Mouse (Mus musculus) kidney, postnatal 36 days (tissue): ENCODE measurements at regions not wholly inside any gene's neighbourhood (a gene's known extent, or its start where the extent isn't known, plus 50 kb on each side); places are given as distances from the start of the nearest gene placed in this dataset.

ENCODE experiments used
- DNase-seq, 2 experiments: peaks; one replicate each; pipeline ENCODE4 v3.0.0; 2021 to 2022; ENCODE audit warnings: mixed read lengths in 2 of 2

GRCm38 (mm10) chr7:39596403-39596802, 78.8 kb downstream of the Zfp619 start:
- DNase-seq = no peak

GRCm38 (mm10) chr7:39613767-39614166, 96.2 kb downstream of the Zfp619 start:
- no peak for DNase-seq

GRCm38 (mm10) chr7:39615092-39615491, 97.5 kb downstream of the Zfp619 start:
- DNase-seq = no peak

GRCm38 (mm10) chr7:39621796-39622195, 104.2 kb downstream of the Zfp619 start:
- DNase-seq = no peak

- DNase-seq = no peak
These were observed 115.3 kb downstream of the Zfp619 start for GRCm38 (mm10) chr7:39632836-39633235.

- DNase-seq = no peak
These were observed 124.8 kb downstream of the Zfp619 start for GRCm38 (mm10) chr7:39642333-39642732.

- no peak for DNase-seq
These were observed 125.8 kb downstream of the Zfp619 start for GRCm38 (mm10) chr7:39643323-39643722.

GRCm38 (mm10) chr7:39650483-39651102, 133.0 kb downstream of the Zfp619 start:
- no peak for DNase-seq

- peak in 1 of 2 experiments; percentile 34 for DNase-seq
These were observed 137.2 kb downstream of the Zfp619 start for GRCm38 (mm10) chr7:39654563-39655286.

GRCm38 (mm10) chr7:39655287-39655652, 137.7 kb downstream of the Zfp619 start:
- DNase-seq = peak in 1 of 2 experiments; percentile 28

GRCm38 (mm10) chr7:39655709-39656397, 138.3 kb downstream of the Zfp619 start:
- DNase-seq = peak in 1 of 2 experiments; percentile 6

- DNase-seq = peak; percentile 36 to 39
These were observed 142.0 kb downstream of the Zfp619 start for GRCm38 (mm10) chr7:39659597-39659996.

GRCm38 (mm10) chr7:39675124-39675846, 157.7 kb downstream of the Zfp619 start:
- DNase-seq = peak; percentile 9 to 52

GRCm38 (mm10) chr7:39675847-39676238, 158.3 kb downstream of the Zfp619 start:
- DNase-seq = no peak

- DNase-seq = peak in 1 of 2 experiments; percentile 62
These were observed 162.8 kb downstream of the Zfp619 start for GRCm38 (mm10) chr7:39680411-39680810.

GRCm38 (mm10) chr7:39696589-39696988, 179.0 kb downstream of the Zfp619 start:
- DNase-seq = no peak

- no peak for DNase-seq
These were observed 183.9 kb downstream of the Zfp619 start for GRCm38 (mm10) chr7:39701506-39701905.

- no peak for DNase-seq
These were observed 187.8 kb downstream of the Zfp619 start for GRCm38 (mm10) chr7:39705118-39706095.

- DNase-seq = no peak
These were observed 189.0 kb downstream of the Zfp619 start for GRCm38 (mm10) chr7:39706606-39707005.

- DNase-seq = peak; percentile 23 to 32
These were observed 199.0 kb downstream of the Zfp619 start for GRCm38 (mm10) chr7:39716340-39717150.
